Mouse (Mus musculus) T-cell, adult 2 months (primary cell): ENCODE data around the gene G430095P16Rik.

Experiments
- DNase-seq: peaks from one replicate; pipeline ENCODE4 v3.0.0; 2022; ENCODE audit warnings: low spot score

Gene G430095P16Rik

DNA sequence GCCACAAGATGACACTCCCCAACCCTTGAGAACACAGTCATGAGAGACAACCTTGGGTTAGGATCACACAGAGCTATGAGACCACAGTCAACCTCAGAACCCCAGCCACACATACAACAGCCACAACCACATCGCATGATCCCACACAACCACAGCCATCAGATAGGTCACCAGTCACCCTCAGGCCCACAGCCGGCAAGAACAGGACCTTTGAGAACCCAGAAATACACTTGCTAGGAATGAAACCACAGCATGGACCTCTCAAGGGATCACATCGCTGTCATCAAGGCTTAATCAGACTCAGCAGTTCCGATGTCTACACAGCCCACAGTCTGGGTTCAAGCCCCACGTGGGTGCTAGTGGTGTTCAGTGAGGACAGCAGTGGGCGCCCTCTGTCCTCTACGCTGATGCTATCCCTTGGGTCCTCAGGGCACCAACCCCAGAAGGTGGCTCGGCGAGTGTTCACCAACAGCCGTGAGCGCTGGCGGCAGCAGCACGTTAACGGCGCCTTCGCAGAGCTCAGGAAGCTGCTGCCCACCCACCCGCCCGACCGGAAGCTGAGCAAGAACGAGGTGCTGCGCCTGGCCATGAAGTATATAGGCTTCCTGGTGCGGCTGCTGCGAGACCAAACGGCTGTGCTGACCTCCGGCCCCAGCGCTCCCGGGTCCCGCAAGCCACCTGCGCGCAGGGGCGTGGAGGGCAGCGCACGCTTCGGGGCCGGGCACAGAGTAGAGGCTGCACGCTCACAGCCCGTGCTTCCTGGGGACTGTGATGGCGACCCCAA lies 19.1 kb upstream of the G430095P16Rik start:
- DNase-seq: peak; percentile 64

DNA sequence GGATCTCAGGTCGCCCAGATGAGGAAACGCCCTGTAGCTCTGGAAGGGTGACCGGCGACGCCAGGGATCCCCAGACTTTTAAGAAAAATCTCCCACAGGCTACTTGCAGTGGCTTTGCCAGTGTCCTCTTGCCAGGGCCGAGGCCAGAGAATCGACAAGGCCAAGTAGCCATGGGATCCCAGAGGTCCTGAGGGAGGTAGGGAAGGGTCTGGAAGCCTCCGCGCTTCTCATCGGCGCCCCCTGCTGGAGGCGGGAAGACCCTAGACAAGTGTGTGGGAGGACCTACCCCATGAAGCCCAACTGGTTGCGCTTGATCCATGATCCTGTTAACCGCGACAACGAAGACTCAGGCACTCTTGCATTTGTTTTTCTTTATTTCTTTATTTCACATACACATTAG lies 18.5 kb upstream of the G430095P16Rik start:
- peak; percentile 61 for DNase-seq

DNA sequence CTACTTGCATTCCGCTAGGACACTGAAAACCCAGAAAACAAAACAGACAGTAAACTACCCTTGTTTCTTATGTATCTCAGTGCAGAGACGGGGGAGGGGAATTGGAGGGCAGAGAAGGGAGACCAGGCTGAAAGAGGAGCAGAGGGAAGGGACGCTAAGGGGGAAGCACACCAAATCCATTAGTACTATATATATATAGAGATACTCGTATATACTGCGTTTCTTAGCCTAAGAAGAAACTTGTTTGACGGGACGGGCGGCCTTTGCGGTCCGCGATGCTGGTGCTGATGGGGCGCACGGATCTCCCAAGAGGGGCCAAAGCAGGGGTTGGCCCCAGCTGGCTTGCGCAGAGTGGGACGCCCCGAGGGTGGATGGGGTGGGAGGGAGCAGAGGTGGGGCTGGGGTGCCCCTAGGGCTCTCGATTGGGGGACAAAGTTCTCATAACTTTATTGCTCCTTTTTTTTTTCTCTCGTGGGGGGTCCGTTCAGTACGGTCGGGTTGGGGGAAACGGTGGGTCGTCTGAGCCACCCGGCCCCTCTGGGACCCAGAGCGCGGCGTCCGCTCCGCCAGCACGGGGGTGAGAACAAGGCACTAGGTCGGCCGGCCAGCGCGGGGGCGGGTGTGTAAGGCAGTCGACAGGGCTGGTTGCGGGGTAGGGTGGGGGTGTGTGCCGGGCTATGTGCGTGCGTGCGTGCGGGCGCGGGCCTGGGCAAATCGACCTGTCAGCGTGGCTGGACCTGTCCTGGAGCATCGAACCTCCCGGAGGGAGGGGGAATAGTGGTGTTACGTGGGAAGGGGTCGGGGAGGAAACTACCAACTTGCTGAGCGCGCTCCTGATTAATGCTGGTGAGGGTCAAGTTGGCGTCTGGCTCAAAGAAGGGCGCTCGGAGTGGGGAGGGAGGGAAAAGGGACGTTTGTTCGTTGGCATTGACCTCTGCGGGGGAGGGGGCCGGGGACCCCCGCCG lies 17.7 kb upstream of the G430095P16Rik start:
- no peak for DNase-seq

DNA sequence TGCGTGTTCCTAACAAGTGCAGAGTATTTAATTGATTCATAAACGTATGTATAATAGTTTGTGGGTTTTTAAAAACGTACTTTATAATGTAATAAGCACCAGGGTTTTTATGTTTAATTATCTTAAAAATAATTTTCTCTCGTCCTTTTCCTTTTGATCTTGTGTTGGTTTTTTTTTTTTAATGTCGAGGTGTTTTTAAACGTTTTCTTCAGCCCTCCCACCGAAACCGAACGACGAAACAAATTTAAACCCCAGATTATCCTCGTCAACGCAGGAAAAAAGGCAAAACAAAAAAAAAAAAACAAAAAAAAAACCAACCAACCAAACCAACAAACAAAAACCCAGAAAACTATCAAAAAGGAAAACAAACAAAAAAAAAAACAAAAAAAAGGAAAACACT lies 16.8 kb upstream of the G430095P16Rik start:
- no peak for DNase-seq

DNA sequence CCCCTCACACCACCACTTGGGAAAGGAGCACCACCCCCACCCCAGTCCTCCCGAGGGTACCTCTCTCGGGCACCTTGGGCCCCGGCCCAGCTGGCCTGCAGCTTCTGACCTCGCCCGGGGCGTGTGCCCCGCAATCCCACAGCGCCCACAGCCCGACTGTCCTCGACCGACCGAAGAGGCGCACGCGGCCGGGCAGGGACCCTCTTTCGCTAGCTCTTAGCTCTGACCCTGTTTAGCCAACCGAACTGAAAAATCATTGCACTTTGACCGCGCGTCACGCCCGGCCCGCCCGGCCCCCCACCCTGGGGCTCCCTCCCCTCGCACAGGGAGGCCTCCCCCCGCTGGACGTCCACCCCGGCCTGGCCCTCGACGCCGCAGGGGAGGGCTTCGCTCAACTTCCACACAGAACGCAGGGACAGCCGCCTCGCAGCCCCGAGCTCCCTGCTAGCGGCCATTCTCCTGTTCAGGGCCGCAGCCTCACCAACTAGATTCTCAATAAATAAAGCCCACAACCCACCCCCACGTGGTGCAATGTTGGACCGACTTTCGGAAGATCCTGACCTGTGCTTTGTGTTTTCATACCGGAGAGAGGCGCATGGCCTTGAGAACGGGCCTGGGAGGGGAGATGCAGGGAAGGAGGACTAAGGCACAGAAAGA lies 16.1 kb upstream of the G430095P16Rik start:
- no peak for DNase-seq

DNA sequence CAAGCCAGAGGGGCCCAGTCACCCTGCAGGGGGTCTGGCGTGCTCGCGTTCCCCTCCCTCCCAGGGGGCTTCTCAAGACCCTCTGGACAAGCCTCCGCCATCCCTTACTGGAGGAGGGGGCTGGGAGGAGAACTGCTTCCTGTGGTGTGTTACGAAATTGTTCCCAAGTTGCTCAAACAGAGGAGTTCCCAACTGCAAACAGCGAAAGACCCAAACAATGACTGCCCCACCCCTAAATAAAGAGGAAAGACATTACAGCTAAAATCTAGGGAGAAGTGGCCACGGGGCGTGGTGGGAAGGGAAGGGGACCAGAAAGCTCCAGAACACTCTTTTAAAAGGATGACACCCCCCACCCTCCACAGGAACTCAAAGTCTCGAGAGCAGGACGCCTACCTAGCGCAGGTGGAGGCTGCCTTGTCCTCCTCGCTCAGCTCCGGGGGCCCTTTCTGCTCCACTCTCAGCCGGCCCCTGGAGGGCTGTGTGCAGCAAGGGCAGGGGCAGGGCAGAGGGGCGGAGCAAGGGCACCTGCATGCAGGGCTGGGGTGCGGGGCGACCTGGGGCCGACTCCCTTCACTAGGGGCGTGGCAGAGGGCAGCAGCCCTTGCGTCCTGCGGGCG lies 15.4 kb upstream of the G430095P16Rik start:
- DNase-seq: no peak

DNA sequence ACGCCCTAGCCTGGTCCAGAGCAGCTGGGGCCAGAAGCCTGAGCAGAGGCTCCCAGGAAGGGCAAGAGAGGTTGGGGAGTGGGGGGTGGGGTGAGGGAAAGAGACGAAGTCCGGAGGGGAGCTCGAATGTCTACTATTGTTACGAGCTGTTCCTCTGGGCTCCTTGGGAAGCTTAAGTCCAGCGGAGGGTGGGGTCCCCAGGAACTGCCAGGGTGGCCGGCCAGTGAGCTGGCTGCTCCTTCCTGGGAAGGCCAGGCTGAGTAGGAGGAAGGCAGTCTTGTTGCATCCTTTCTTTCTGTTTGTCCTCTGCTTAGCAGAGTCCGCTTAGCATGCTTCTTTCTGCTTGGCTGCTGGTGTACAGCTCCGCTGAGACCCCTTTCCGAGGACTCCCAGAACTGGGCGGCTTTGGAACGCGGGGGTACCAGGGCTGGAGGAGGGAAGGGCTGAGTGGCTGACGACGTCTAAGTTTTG lies 14.7 kb upstream of the G430095P16Rik start:
- DNase-seq: no peak

DNA sequence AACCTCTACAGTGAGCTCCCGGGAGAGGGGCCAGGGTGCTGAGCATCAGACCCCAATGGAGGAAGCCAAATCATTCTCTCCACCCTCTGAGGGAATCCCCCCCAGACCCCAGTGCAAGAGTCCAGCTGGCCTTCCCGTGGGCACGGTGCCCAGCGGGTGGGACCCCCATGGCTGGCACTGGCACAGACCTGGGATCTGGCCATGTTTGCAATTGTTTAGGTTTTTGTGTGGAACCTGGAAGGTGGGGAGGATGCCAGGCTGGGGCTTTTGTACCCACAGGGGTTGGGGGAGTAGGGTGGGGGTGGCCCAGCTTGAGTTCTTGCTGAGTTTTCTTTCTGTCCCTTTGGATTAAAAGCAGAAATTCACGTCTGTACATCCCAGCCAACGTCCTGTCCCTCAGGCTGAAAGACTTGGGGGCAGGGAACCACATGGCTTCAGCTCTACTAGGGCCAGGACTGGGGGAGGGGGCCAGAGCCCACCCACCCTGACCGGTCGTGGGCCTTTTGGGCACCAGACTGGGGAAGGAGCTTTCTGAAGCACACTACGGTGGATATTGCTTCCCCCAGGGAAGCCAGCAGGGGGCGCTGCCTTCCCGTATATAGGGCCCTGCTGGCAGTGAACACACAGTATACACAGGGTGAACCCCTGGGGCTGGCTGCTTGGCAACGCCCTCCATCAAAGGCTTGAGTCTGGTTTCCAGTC lies 13.9 kb upstream of the G430095P16Rik start:
- peak; percentile 85 for DNase-seq

DNA sequence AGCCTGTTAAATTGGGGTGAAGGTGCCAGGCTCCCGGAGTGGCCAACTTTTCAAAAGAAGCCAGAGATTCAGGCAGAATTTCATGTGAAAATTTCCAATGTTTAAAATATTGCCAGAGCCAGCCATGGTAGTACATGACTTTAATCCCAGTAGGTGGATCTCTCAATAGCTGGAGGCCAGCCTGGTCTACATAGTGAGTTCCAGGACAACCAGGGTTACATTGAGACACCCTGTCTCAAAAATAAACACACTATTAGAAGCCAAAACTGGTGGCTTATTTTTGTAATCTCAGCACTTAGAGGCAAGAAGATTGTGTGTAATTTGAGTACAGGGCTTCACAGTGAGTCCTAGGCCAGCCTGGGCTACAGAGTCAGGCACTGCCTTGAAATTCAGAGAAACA lies 12.9 kb upstream of the G430095P16Rik start:
- DNase-seq: no peak

DNA sequence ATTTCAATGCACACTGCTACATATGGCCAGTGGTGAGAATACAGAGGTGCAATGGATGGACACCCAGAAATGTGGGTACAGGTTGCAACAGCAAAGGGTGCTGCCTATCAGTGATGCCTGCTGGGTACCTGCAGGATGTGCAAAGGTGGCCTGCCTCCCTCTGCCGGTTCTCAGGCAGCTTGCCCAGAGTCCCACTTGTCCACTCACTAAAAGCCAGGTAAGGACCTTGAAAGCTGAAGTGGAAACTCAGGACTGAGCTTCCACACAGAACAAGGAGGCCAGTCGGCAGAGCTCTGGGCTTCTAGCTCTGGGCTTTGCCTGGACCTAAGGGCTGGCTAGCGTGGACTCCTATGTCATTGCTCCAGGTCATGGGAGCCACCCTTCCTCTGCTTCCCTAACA lies 11.5 kb upstream of the G430095P16Rik start:
- DNase-seq: no peak

DNA sequence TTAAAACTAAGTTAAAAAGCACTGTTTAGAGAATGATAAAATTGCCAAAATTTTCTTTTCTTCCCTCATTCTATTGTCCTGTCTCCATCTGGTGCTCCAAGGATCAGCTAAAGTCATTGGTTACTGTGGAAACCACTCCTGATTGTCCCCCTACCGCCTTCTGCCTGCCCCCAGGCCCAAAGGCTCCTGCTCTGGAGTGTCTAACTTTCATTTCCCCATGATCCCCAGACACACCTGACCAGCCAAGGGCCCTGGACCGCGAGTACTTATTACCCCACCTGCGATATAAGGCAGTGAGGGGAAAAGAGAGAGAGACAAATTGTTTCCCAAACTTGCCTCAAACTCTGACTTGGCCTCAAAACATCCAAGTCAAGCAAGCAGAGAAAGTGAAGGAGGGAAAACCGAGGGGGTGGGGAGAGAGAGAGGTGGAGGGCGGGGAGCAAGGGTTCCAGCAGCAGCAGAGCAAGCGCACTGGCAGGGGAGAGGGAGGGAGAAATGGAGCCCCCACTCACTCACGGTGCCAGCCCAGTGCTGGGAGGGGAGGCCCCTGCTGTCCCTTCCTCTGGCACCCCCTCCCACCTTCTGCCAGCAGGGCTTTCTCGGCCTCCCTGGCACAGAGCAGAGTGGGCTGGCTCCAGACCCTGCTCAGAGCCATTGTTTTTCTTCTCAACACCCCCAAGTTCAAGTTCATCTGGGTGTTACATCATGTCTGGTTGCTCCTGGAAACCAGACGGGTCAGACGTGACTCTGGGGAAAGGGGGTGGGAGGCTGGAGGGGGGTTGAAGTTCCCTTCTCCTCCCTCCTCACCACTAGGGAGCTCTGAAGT lies 10.7 kb upstream of the G430095P16Rik start:
- no peak for DNase-seq

DNA sequence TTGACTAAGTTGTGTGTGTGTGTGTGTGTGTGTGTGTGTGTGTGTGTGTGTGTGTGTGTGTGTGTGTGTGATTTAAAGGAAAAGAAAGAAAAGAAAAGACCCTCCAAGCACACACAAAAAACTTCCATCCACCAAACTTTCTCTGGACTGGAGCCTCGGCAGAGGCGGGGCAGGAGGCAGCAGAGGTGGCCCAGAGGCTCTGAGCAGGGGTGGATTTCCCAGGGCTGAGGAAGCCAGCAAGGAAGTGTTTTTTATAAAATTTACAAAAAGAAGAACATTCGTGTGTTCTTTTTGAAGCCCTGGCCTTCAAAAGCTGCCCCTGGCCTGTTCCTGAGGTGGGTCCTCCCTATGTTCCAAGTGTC lies 10.1 kb upstream of the G430095P16Rik start:
- no peak for DNase-seq

DNA sequence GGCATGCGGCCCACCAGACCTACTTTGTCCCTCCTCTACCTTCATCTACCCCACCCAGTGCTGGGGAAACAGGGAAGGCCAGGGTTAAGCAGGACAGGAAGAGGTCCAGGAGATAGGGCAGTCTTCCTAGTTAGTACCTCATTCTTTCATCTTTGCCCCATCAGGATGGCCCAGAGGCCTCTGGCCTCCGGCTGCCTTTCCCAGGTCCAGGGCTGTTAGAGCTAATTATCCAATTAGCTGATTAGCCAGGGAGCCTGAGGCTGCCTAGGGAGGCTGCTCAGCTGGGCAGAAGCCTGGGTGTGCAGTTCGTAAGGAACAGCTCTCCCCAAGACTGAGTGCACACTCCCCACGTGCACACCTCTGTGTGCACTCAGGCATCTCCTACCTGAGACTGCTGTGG lies 9.4 kb upstream of the G430095P16Rik start:
- no peak for DNase-seq

DNA sequence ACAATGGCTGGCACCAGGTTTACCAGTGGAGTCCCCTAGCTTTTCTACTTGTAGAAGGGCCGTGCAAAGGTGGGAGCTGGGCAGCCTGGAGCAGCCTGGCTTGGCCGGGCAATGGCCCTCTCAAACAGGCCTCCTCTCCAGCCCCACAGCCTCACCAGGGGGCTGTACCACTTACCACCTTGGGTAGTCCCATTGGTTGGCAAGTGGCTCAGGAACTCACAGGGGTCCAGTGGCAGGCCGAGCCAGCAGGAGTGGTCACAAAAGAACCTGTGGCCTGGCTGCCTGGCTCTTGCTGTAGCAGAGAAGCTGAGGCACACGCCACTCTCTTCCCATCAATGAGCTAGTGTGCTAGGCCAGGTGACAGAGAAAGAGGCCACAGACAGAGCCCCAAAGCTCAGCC lies 8.6 kb upstream of the G430095P16Rik start:
- no peak for DNase-seq

DNA sequence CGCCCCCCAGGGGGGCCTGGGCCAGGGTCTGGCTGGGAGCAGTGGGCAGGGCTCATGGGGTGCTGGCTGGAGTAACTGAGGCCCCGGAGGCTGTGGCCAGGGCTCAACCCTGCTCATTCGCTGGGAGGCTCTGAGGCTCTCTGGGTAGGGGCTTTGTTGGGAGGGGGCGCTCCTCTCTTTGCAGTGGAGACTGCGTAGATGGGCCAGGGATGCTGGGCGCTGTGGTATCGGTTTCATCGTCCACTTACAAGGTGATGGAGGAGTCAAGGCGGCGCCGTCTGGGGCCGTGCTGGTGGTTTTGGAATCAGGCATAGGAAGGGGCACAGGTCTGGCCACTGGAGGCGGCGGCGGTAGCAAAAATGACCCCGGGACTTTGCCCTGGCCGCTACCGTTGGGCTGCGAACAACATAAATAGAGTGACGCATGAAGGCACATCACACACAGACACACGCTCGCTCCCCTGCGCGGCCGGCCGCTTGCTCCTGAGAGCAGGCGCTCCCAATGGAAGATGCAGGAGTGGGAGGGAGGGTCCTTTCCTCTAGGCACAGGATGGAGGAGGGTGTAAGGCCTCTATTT lies 6.8 kb upstream of the G430095P16Rik start:
- no peak for DNase-seq

DNA sequence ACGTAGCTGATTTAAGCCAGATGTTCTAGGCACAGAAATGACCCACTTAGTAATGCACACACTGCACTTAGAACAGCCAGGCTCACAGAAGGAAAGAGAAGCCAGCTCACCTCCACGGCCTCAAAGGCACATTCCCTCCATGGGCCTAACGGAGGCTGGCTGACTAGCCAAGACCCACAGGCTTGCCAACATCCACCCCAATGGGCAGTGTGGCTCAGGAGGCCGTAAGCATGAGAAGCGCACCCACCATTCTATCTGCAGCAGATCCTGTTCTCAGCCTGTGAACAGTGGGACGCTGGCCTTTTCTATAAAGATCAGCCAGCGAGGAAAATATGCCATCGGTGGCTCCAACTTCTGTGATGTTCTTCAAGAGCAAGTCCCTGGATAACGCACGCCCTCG lies 6.0 kb upstream of the G430095P16Rik start:
- no peak for DNase-seq

DNA sequence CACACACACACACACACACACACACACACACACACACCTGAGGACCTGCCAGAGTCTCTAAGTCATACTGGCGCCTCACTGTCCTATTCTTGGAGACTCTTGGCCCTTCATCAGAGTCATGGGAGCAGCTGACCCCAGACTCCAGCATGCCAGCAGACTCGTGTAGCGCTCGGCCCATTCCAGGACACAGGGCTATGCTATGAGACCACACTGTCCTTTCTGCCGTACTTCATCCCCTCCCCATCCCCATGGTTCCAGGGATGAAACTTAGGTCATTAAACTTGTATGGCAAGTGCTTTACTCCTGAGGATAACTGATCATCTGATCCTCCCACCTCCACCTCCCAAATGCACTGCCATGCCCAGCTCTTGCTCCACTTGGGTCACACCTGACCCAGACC lies 4.3 kb upstream of the G430095P16Rik start:
- no peak for DNase-seq

DNA sequence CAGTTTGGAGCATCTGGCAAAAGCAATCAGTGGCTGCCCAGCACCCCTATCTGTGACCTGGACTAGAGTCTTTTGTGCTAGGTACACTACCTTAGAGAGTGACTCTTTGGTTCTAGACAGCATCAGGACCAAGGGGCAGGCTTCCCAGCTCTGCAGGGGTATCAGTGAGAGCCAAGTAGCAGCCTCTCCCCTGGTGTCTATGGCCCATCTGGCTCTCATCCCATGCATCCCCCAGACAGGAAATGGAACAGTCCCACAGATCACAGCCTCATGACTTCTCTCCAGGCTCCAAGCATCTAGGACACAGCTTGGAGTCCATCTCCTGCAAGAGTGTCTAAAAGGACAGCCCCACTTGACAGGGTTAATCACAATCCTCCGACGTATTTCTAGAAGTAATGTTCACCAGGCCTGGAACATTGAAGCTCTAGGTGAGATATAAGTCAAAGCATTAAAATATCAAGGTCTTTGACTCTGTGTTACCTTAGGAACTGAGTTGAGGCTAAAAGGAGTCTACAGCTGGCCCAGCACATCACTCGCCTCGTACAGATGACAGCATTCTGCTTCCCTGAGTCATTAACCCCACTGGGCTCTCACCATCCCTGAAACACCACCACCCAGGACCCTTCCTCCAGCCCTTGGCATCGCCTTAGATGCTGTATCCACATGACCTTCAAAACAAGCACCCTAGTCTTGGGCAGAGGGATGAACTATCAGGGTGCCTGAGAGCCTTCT lies 3.7 kb upstream of the G430095P16Rik start:
- no peak for DNase-seq

DNA sequence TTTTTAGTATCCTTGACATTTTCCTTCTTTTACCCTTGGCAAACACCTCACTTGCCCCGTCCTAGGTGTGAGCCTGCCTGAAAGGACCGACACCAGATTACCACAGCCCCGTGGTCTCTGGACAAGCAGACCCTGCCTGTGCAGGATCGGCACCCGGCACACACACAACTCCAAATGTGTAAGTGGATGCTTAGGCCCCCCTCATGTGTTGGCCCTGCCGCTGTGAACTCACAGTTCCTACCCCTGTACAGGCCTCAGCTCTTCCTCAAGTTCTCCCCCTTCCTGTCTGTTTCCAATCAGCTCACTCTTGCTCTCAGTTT lies 317 bp upstream of the G430095P16Rik start:
- no peak for DNase-seq

DNA sequence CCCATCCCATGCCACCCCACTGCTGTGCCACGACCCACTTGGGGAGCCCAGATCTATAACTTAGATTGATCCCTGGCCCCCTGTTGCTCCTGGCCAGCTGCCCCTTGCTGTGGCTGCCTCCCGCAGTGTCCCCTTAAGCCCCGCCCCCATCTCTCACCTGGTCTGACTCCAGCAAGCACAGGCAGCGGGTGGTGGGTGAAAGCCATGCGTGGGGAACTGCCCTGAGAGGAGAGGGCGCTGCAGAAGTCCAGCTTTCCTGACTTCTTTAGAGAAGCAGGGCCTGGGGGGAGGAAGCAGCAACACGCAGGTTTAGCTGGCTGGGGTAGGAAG lies 729 bp downstream of the G430095P16Rik start:
- peak; percentile 29 for DNase-seq
